In the genomic region with DNA sequence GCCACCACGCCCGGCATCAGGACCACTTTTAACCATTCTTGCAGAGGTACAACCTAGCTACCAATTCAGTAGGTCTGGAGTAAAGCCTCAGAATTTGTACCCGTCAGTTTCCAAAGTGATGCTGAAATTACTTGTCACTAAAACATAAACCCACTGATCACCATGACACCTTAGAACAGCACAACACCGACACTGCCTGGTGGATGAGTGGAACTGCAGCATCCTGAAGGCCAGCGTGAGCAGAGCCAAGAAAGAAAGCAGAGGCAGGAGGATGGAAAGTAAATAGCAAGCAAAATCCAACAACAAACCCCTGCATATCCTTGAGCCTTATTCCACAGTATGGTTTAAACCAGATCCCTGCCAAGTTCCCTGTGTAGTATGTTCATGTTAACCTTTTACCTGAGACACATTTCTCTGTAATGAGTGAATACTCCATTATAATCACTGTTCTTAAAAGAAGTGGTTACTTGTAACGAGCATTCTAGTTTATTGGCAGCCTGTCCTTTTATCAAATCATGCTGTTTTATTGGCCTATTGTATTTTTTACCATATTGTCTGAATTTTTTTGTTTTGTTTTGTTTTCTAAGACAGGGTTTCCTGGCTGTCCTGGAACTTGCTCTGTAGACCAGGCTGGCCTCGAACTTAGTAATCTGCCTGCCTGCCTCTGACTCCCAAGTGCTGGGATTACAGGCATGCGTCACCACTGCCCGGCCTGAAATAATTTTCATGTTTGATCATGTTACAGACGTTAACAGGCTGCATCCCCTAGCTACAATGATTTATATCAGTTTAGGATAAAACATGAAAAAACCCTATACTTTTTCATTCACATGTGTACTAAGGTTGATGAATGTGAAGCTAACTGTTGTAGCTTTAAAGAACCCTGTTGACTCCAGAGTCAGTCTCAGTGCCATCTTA, we compare ENCODE assay signal across 9 mouse cellular contexts. TPM values are rescaled to one million over a fixed set of nuclear protein-coding genes. Genes with fewer than 3 reads are reported as not detected.
DNase-seq lines count a peak whose midpoint lies in the region; ATAC-seq and TF ChIP-seq lines count a peak whose summit lies in the region.
"Had no signal": no experiment of that assay in that cellular context is flagged by ENCODE, and none has a peak within 500 bp of the region (broad histone marks: within the 10 kb centered on the region; RNA-seq: fewer than 3 reads in every experiment).

No protein-coding gene starts in this region.

- 73% methylated on average over 10 of the region's 10 CpGs for WGBS in forebrain, embryonic 11.5 days
- WGBS in forebrain, embryonic 10.5 days, result 76% methylated on average over 10 of the region's 10 CpGs
- 69% methylated on average over 10 of the region's 10 CpGs for whole genome bisulfite sequencing in forebrain, postnatal 0 days
- 75% methylated on average over 10 of the region's 10 CpGs for WGBS in midbrain, postnatal 0 days

- no peaks in the 10 kb centered on the region for H3K4me1 ChIP-seq in forebrain, embryonic 11.5 days (replicated peaks; ENCODE audit: control insufficient read depth, insufficient read depth, low read length)
- no peaks in the 10 kb centered on the region for H3K4me1 ChIP-seq in forebrain, embryonic 10.5 days
- no peaks in the 10 kb centered on the region for H3K4me1 ChIP-seq in bone marrow macrophage, adult 2 months (ENCODE audit: control insufficient read depth, insufficient read depth, low read length)
- H3K4me1 ChIP-seq in forebrain, postnatal 0 days (ENCODE audit: insufficient read depth), result no peaks in the 10 kb centered on the region
- no peaks in the 10 kb centered on the region for H3K4me1 ChIP-seq in midbrain, postnatal 0 days (ENCODE audit: insufficient read depth, low read length)
- H3K4me1 ChIP-seq: limb, embryonic 13.5 days had no signal

- no peak overlapping the region for H3K4me3 ChIP-seq in forebrain, embryonic 11.5 days (ENCODE audit: low read depth, low read length)
- no peak overlapping the region for H3K4me3 ChIP-seq in forebrain, embryonic 10.5 days
- H3K4me3 ChIP-seq in bone marrow macrophage, adult 2 months (ENCODE audit: insufficient read depth, low read length), result no peak overlapping the region
- no peak overlapping the region for H3K4me3 ChIP-seq in forebrain, postnatal 0 days (ENCODE audit: low read depth, low read length)
- H3K4me3 ChIP-seq in midbrain, postnatal 0 days (ENCODE audit: low read depth, low read length), result no peak overlapping the region
- H3K4me3 ChIP-seq: limb, embryonic 13.5 days had no signal

- no peaks in the 10 kb centered on the region for H3K9me3 ChIP-seq in forebrain, embryonic 11.5 days (ENCODE audit: control insufficient read depth, low read length)
- H3K9me3 ChIP-seq in forebrain, embryonic 10.5 days, result no peaks in the 10 kb centered on the region
- H3K9me3 ChIP-seq in forebrain, postnatal 0 days (ENCODE audit: low read length), result no peaks in the 10 kb centered on the region
- H3K9me3 ChIP-seq in midbrain, postnatal 0 days (ENCODE audit: low read length), result no peaks in the 10 kb centered on the region
- H3K9me3 ChIP-seq: limb, embryonic 13.5 days had no signal

- no peak overlapping the region for H3K9ac ChIP-seq in forebrain, embryonic 11.5 days (ENCODE audit: low read length)
- H3K9ac ChIP-seq in forebrain, postnatal 0 days, result no peak overlapping the region
- no peak overlapping the region for H3K9ac ChIP-seq in midbrain, postnatal 0 days (replicated peaks; ENCODE audit: low read length, poor library complexity, severe bottlenecking)
- H3K9ac ChIP-seq: limb, embryonic 13.5 days had no signal

- no peak overlapping the region for H3K4me2 ChIP-seq in forebrain, embryonic 11.5 days (ENCODE audit: low read depth, low read length, severe bottlenecking)
- no peak overlapping the region for H3K4me2 ChIP-seq in forebrain, postnatal 0 days (ENCODE audit: low read depth)
- no peak overlapping the region for H3K4me2 ChIP-seq in midbrain, postnatal 0 days (ENCODE audit: low read depth, low read length, poor library complexity, severe bottlenecking)
- H3K4me2 ChIP-seq: limb, embryonic 13.5 days had no signal

- no peak for ATAC-seq in forebrain, embryonic 11.5 days (replicated peaks; ENCODE audit: low FRiP score)
- peak; percentile 71 for ATAC-seq in forebrain, postnatal 0 days
- no peak for ATAC-seq in midbrain, postnatal 0 days (ENCODE audit: low FRiP score)

- TF ChIP-seq CTCF in bone marrow macrophage, adult 2 months (IDR thresholded peaks at IDR 0.05; ENCODE audit: low read depth, low read length), result peak; percentile 57
- TF ChIP-seq CTCF in forebrain, postnatal 0 days (IDR thresholded peaks at IDR 0.05; ENCODE audit: low read depth), result peak; percentile 76
- TF ChIP-seq CTCF in midbrain, postnatal 0 days (IDR thresholded peaks at IDR 0.05), result peak; percentile 74

- no peak overlapping the region for H3K27ac ChIP-seq in forebrain, embryonic 11.5 days (ENCODE audit: low read depth, low read length)
- H3K27ac ChIP-seq in forebrain, embryonic 10.5 days, result no peak overlapping the region
- H3K27ac ChIP-seq in bone marrow macrophage, adult 2 months (ENCODE audit: insufficient read depth, low read depth, low read length), result no peak overlapping the region
- no peak overlapping the region for H3K27ac ChIP-seq in forebrain, postnatal 0 days (ENCODE audit: low read depth, low read length)
- no peak overlapping the region for H3K27ac ChIP-seq in midbrain, postnatal 0 days (ENCODE audit: low read depth, low read length)
- H3K27ac ChIP-seq: limb, embryonic 13.5 days had no signal

- H3K36me3 ChIP-seq in forebrain, embryonic 11.5 days (ENCODE audit: control insufficient read depth, insufficient read depth, low read length), result no peaks in the 10 kb centered on the region
- peaks cover 81% of the 10 kb centered on the region for H3K36me3 ChIP-seq in forebrain, embryonic 10.5 days (replicated peaks)
- H3K36me3 ChIP-seq in forebrain, postnatal 0 days (ENCODE audit: insufficient read depth), result peaks cover 32% of the 10 kb centered on the region
- H3K36me3 ChIP-seq in midbrain, postnatal 0 days (ENCODE audit: insufficient read depth, low read length), result peaks cover 11% of the 10 kb centered on the region; the same call in 1 of the 2 replicates

- no peak for TF ChIP-seq POLR2A in bone marrow macrophage, adult 2 months (IDR thresholded peaks at IDR 0.05; ENCODE audit: borderline replicate concordance, low read depth, low read length)

- no peaks in the 10 kb centered on the region for H3K27me3 ChIP-seq in forebrain, embryonic 11.5 days (ENCODE audit: control insufficient read depth, insufficient read depth, low read length)
- no peaks in the 10 kb centered on the region for H3K27me3 ChIP-seq in forebrain, embryonic 10.5 days (ENCODE audit: poor library complexity, severe bottlenecking)
- no peaks in the 10 kb centered on the region for H3K27me3 ChIP-seq in forebrain, postnatal 0 days (ENCODE audit: insufficient read depth, low read length)
- no peaks in the 10 kb centered on the region for H3K27me3 ChIP-seq in midbrain, postnatal 0 days (ENCODE audit: insufficient read depth, low read length)
- H3K27me3 ChIP-seq: limb, embryonic 13.5 days had no signal

- DNase-seq in forebrain, embryonic 11.5 days (ENCODE audit: low spot score), result peak; percentile 65
- DNase-seq in forebrain, embryonic 10.5 days (ENCODE audit: extremely low spot score, low spot score), result no peak
- peak; percentile 44 for DNase-seq in CD4-positive helper T cell, adult 2 months (ENCODE audit: low read depth, low spot score)
- peak; percentile 61 for DNase-seq in forebrain, postnatal 0 days
- DNase-seq in layer of hippocampus, postnatal 14 days (ENCODE audit: low spot score in 2 of 2), result peak; percentile 49 to 57
- peak; percentile 35 for DNase-seq in midbrain, postnatal 0 days (ENCODE audit: low spot score)
- DNase-seq in thymus, postnatal 25 days, result peak; percentile 63

RNA-seq across cellular contexts. Expression of gene Shcbp1l, which starts 26.5 kb away (rescaled TPM):
- polyA plus RNA-seq in forebrain, embryonic 11.5 days (2014; fragmentation: Nextera tagmentation; extraction: Ambion mirVana), result 0.19 and 0.37 TPM in 2 replicates
- polyA plus RNA-seq in forebrain, embryonic 10.5 days (2016; fragmentation: Nextera tagmentation; extraction: Ambion mirVana), result 0.22 and 0.37 TPM in 2 replicates
- polyA plus RNA-seq in bone marrow macrophage, adult 2 months (2012; ENCODE audit: insufficient read depth, insufficient read length, missing spikeins), result 0.84 and 2.0 TPM in 2 replicates
- 3.1 and 3.3 TPM in 2 replicates for total RNA-seq in forebrain, postnatal 0 days (2014; rRNA removed)
- 0.67 and 1.4 TPM in 2 replicates for polyA plus RNA-seq in forebrain, postnatal 0 days (2015; fragmentation: Nextera tagmentation; extraction: Ambion mirVana)
- 1 to 10 TPM; 2.6 to 3.6 TPM for total RNA-seq in layer of hippocampus, postnatal 14 days (2021)
- 0.93 and 2.6 TPM in 2 replicates for total RNA-seq in midbrain, postnatal 0 days (2014; rRNA removed)
- polyA plus RNA-seq in midbrain, postnatal 0 days (2015; fragmentation: Nextera tagmentation; extraction: Ambion mirVana), result 1.2 and 1.3 TPM in 2 replicates

RNA-seq across cellular contexts. Expression of gene Dhx9, which starts 36.0 kb away (rescaled TPM):
- polyA plus RNA-seq in forebrain, embryonic 11.5 days (2014; fragmentation: Nextera tagmentation; extraction: Ambion mirVana), result 27.5 and 29.5 TPM in 2 replicates
- polyA plus RNA-seq in forebrain, embryonic 10.5 days (2016; fragmentation: Nextera tagmentation; extraction: Ambion mirVana), result 48.1 and 49.5 TPM in 2 replicates
- polyA plus RNA-seq in bone marrow macrophage, adult 2 months (2012; ENCODE audit: insufficient read depth, insufficient read length, missing spikeins), result 61.2 and 67.9 TPM in 2 replicates
- total RNA-seq in forebrain, postnatal 0 days (2014; rRNA removed), result 95.4 and 109 TPM in 2 replicates
- 25.0 and 32.0 TPM in 2 replicates for polyA plus RNA-seq in forebrain, postnatal 0 days (2015; fragmentation: Nextera tagmentation; extraction: Ambion mirVana)
- total RNA-seq in layer of hippocampus, postnatal 14 days (2021), result 100 to 1,000 TPM; 121 to 125 TPM
- 53.7 and 134 TPM in 2 replicates for total RNA-seq in midbrain, postnatal 0 days (2014; rRNA removed)
- polyA plus RNA-seq in midbrain, postnatal 0 days (2015; fragmentation: Nextera tagmentation; extraction: Ambion mirVana), result 20.3 and 30.0 TPM in 2 replicates
